12 mouse cellular contexts compared by ENCODE assay signal in the genomic region with DNA sequence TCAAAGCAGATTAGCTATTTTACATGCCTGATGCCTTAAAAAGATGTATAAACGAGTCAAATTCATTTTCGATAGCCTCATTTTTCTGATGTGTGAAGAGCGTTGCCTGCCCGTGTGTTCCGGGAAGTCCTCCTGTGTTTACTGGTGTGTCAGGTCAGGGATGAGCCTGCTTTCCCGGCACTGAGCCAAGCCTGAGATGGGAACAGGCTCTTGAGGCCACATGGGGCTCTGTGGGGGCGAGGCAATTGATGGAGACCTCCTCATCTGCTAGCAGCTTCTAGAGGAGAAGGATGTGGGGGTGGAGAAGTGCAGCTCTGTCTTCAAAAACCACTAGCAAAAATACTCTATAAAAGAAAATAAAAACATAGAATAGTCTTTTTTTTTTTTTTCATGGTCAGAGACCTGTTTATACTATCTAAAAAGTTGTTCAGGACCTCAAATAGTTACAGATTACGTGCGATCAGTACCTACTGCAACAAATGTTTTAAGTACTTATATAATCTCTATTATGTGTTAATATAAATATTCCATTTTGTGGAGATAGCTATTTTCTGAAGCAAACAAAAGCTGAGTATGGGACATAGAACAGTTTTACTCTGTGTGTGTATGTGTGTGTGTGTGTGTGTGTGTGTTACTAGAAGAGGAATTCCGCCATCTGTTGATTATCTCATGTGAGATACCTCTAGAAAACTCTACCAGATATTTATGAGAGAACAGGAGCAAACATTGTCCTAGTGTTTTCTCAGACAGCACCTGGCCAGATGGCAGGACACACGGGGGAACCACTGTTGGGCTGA.
DNase-seq lines count a peak whose midpoint lies in the region; ATAC-seq and TF ChIP-seq lines count a peak whose summit lies in the region.
"Had no signal": no experiment of that assay in that cellular context is flagged by ENCODE, and none has a peak within 500 bp of the region (broad histone marks: within the 10 kb centered on the region; RNA-seq: fewer than 3 reads in every experiment).

No protein-coding gene starts in this region.

- WGBS in heart, embryonic 10.5 days: 73% methylated on average over 11 of the region's 11 CpGs
- WGBS in limb, embryonic 14.5 days: 68% methylated on average over 11 of the region's 11 CpGs
- 83% methylated on average over 11 of the region's 11 CpGs for WGBS in limb, embryonic 10.5 days

- no peak overlapping the region for H3K9ac ChIP-seq in limb, embryonic 14.5 days (ENCODE audit: low read depth, low read length, severe bottlenecking)
- H3K9ac ChIP-seq: kidney, embryonic 15.5 days; liver, embryonic 12.5 days had no signal

- no peak for DNase-seq in heart, embryonic 10.5 days (ENCODE audit: low spot score)
- no peak for DNase-seq in heart, adult 18-20 months
- DNase-seq in limb, embryonic 14.5 days (ENCODE audit: low spot score): no peak
- no peak for DNase-seq in limb, embryonic 10.5 days (ENCODE audit: low spot score)
- DNase-seq in 3T3-L1 (ENCODE audit: low read depth, low spot score) (peak; percentile 75), NIH3T3 (ENCODE audit: low read depth) (peak; percentile 70)
- no peak for DNase-seq in layer of hippocampus, postnatal 14 days (ENCODE audit: low spot score in 2 of 2)
- DNase-seq: heart, adult 11 months; thymus, postnatal 36 days had no signal

- no peak overlapping the region for H3K4me2 ChIP-seq in limb, embryonic 14.5 days (replicated peaks; ENCODE audit: low read depth, low read length, severe bottlenecking)
- H3K4me2 ChIP-seq: kidney, embryonic 15.5 days; liver, embryonic 12.5 days had no signal

- H3K27me3 ChIP-seq in heart, embryonic 10.5 days (ENCODE audit: insufficient read depth, poor library complexity, severe bottlenecking): no peaks in the 10 kb centered on the region
- no peaks in the 10 kb centered on the region for H3K27me3 ChIP-seq in limb, embryonic 14.5 days (ENCODE audit: control insufficient read depth, insufficient read depth, low read length)
- no peaks in the 10 kb centered on the region for H3K27me3 ChIP-seq in limb, embryonic 10.5 days (ENCODE audit: low read depth, poor library complexity, severe bottlenecking)
- H3K27me3 ChIP-seq: kidney, embryonic 15.5 days; liver, embryonic 12.5 days had no signal

- H3K4me1 ChIP-seq in heart, embryonic 10.5 days: peaks cover 18% of the 10 kb centered on the region
- no peaks in the 10 kb centered on the region for H3K4me1 ChIP-seq in limb, embryonic 14.5 days (ENCODE audit: control insufficient read depth, insufficient read depth, low read length)
- H3K4me1 ChIP-seq in limb, embryonic 10.5 days: 0 out of 2 replicates have a peak, but pooled peaks cover 2% of the 10 kb centered on the region

- no peaks in the 10 kb centered on the region for H3K36me3 ChIP-seq in heart, embryonic 10.5 days
- no peaks in the 10 kb centered on the region for H3K36me3 ChIP-seq in limb, embryonic 14.5 days (ENCODE audit: control insufficient read depth, insufficient read depth, low read length)
- no peaks in the 10 kb centered on the region for H3K36me3 ChIP-seq in limb, embryonic 10.5 days
- H3K36me3 ChIP-seq: kidney, embryonic 15.5 days; liver, embryonic 12.5 days had no signal

- peak; percentile 27; the same call in 1 of the 2 replicates for ATAC-seq in limb, embryonic 14.5 days (ENCODE audit: low FRiP score, low read depth)
- ATAC-seq: liver, embryonic 12.5 days had no signal

- H3K27ac ChIP-seq in heart, embryonic 10.5 days: peak overlapping the region; percentile 24; the same call in 1 of the 2 replicates
- no peak overlapping the region for H3K27ac ChIP-seq in limb, embryonic 14.5 days (replicated peaks; ENCODE audit: low read depth, low read length)
- H3K27ac ChIP-seq in limb, embryonic 10.5 days: no peak overlapping the region
- H3K27ac ChIP-seq: kidney, embryonic 15.5 days; liver, embryonic 12.5 days had no signal

- TF ChIP-seq POLR2A in limb, embryonic 14.5 days (IDR thresholded peaks at IDR 0.05; ENCODE audit: borderline replicate concordance, extremely low read depth, insufficient read depth, insufficient read length): no peak

- no peaks in the 10 kb centered on the region for H3K9me3 ChIP-seq in heart, embryonic 10.5 days
- H3K9me3 ChIP-seq in limb, embryonic 14.5 days (ENCODE audit: control insufficient read depth, low read length): no peaks in the 10 kb centered on the region
- no peaks in the 10 kb centered on the region for H3K9me3 ChIP-seq in limb, embryonic 10.5 days (replicated peaks)
- H3K9me3 ChIP-seq: kidney, embryonic 15.5 days; liver, embryonic 12.5 days had no signal

- H3K4me3 ChIP-seq in heart, embryonic 10.5 days: no peak overlapping the region
- no peak overlapping the region for H3K4me3 ChIP-seq in limb, embryonic 14.5 days (replicated peaks; ENCODE audit: low read length)
- H3K4me3 ChIP-seq in limb, embryonic 10.5 days: no peak overlapping the region
- H3K4me3 ChIP-seq: erythroblast, embryonic 14.5 days; kidney, embryonic 15.5 days; liver, embryonic 12.5 days had no signal

Comparison
In these comparisons a context has a peak if more than half of its experiments do, and no peak if none do; other contexts are left out.
1. DNase-seq: peak in 3T3-L1 (single experiment) and NIH3T3 (single experiment); none in heart, embryonic 10.5 days (single experiment), heart, adult 18-20 months (0 of 2), limb, embryonic 14.5 days (single experiment), limb, embryonic 10.5 days (single experiment) and layer of hippocampus, postnatal 14 days (0 of 2).